Comparison of ENCODE assay signal across 7 mouse cellular contexts in genomic region chr4:131836891-131837491, GRCm38 (mm10). TPM values are rescaled to one million over a fixed set of nuclear protein-coding genes. Genes with fewer than 3 reads are reported as not detected.
DNase-seq lines count a peak whose midpoint lies in the region; ATAC-seq and TF ChIP-seq lines count a peak whose summit lies in the region.

No protein-coding gene starts in this region.

- H3K4me3 ChIP-seq in CH12.LX (replicated peaks in 1 of 3; ENCODE audit: low read depth in 2 of 3, low read length in 2 of 3, poor library complexity in 1 of 3) (peak overlapping the region in 1 of 3 experiments; percentile 44), MEL (ENCODE audit: control insufficient read depth in 1 of 2, insufficient read depth in 1 of 2, low read depth in 2 of 2, low read length in 2 of 2) (peak overlapping the region; percentile 55 to 83)
- H3K4me3 ChIP-seq in cortical plate, adult 2 months (ENCODE audit: insufficient read depth, low read length), result peak overlapping the region; percentile 50
- peak overlapping the region; percentile 65 for H3K4me3 ChIP-seq in heart, adult 2 months
- H3K4me3 ChIP-seq in lung, postnatal 0 days (ENCODE audit: low read depth, low read length), result peak overlapping the region; percentile 70

- DNase-seq in CH12.LX (ENCODE audit: extremely low read depth), result no peak
- DNase-seq in MEL (ENCODE audit: low read depth, low spot score), result peak; percentile 35
- DNase-seq in heart, adult 2 months, result peak; percentile 64 to 75
- DNase-seq in kidney, adult 9 months, result peak; percentile 17
- DNase-seq in lung, postnatal 0 days (ENCODE audit: low spot score), result peak; percentile 54
- DNase-seq in right cerebral cortex, postnatal 4 days, result peak; percentile 48

- in situ Hi-C loops in CH12.LX (cut with MboI; ENCODE audit: low pct_ligation_motif_present, low pct_unique_long_range_greater_than_20kb, low sequenced_read_pairs), result loop anchor here (5.0 to 10.0 kb wide), 2 partner anchors 110 to 582 kb away; no protein-coding TSS in a partner anchor

- TF ChIP-seq POLR2A in CH12.LX (IDR thresholded peaks at IDR 0.05; ENCODE audit: low read depth, low read length) (no peak), MEL (IDR thresholded peaks at IDR 0.05; ENCODE audit: control insufficient read depth in 1 of 2, insufficient read depth in 1 of 2, low read depth in 1 of 2, low read length in 2 of 2, poor library complexity in 1 of 2) (no peak)
- TF ChIP-seq POLR2A in cortical plate, adult 2 months (IDR thresholded peaks at IDR 0.05; ENCODE audit: extremely low read depth, insufficient read depth, low read length), result no peak
- TF ChIP-seq POLR2A in heart, adult 2 months (IDR thresholded peaks at IDR 0.05; ENCODE audit: insufficient read depth, low read depth, low read length), result no peak

- peak; percentile 20 for ATAC-seq in lung, postnatal 0 days

- peaks cover 3% of the 10 kb centered on the region for H3K9me3 ChIP-seq in CH12.LX (replicated peaks; ENCODE audit: low read length)
- no peaks in the 10 kb centered on the region for H3K9me3 ChIP-seq in MEL (replicated peaks; ENCODE audit: insufficient read depth, low read length)
- H3K9me3 ChIP-seq in lung, postnatal 0 days (ENCODE audit: low read length), result no peaks in the 10 kb centered on the region

- H3K27ac ChIP-seq in CH12.LX (ENCODE audit: insufficient read depth, low read depth) (no peak overlapping the region), MEL (ENCODE audit: control insufficient read depth, low read depth, low read length) (no peak overlapping the region)
- H3K27ac ChIP-seq in cortical plate, adult 2 months (ENCODE audit: insufficient read depth, low read length), result no peak overlapping the region
- H3K27ac ChIP-seq in heart, adult 2 months, result peak overlapping the region; percentile 3; the same call in 1 of the 2 replicates
- no peak overlapping the region for H3K27ac ChIP-seq in lung, postnatal 0 days (ENCODE audit: low read length)

- H3K79me2 ChIP-seq in CH12.LX (replicated peaks; ENCODE audit: control insufficient read depth, extremely low read depth, insufficient read depth, poor library complexity, severe bottlenecking), result no peaks in the 10 kb centered on the region
- H3K79me2 ChIP-seq in MEL (ENCODE audit: control insufficient read depth, insufficient read depth, low read length, poor library complexity), result no peaks in the 10 kb centered on the region; the same call in 1 of the 2 replicates
- no peaks in the 10 kb centered on the region for H3K79me2 ChIP-seq in heart, adult 2 months (replicated peaks; ENCODE audit: control insufficient read depth, insufficient read depth, low read length)

- intact Hi-C loops in heart, adult 2 months (cut with DNase I), result no loop called here

- TF ChIP-seq CTCF in CH12.LX (conservative IDR thresholded peaks at IDR 0.05 in 1 of 2, IDR thresholded peaks at IDR 0.05 in 1 of 2; ENCODE audit: low read depth in 2 of 2, low read length in 2 of 2), result no peak
- TF ChIP-seq CTCF in MEL (IDR thresholded peaks at IDR 0.05 in 2 of 3, conservative IDR thresholded peaks at IDR 0.05 in 1 of 3; ENCODE audit: control insufficient read depth in 1 of 3, insufficient read depth in 1 of 3, low read depth in 2 of 3, low read length in 3 of 3, poor library complexity in 1 of 3, severe bottlenecking in 1 of 3), result no peak
- no peak for TF ChIP-seq CTCF in cortical plate, adult 2 months (IDR thresholded peaks at IDR 0.05; ENCODE audit: extremely low read depth, insufficient read depth, low read length)
- TF ChIP-seq CTCF in heart, adult 2 months (IDR thresholded peaks at IDR 0.05), result no peak
- TF ChIP-seq CTCF in lung, postnatal 0 days (IDR thresholded peaks at IDR 0.05), result no peak

- dilution Hi-C loops in CH12.LX (cut with MboI; ENCODE audit: extremely low pct_ligation_motif_present, extremely low pct_unique_long_range_greater_than_20kb, low sequenced_read_pairs), result no loop called here

- H3K36me3 ChIP-seq in CH12.LX (replicated peaks in 1 of 2; ENCODE audit: control insufficient read depth in 1 of 2, insufficient read depth in 1 of 2, low read length in 1 of 2), result no peaks in the 10 kb centered on the region
- H3K36me3 ChIP-seq in MEL (ENCODE audit: control insufficient read depth in 1 of 2, insufficient read depth in 2 of 2, low read length in 2 of 2), result no peaks in the 10 kb centered on the region
- H3K36me3 ChIP-seq in heart, adult 2 months (ENCODE audit: control insufficient read depth, insufficient read depth, low read length), result no peaks in the 10 kb centered on the region
- no peaks in the 10 kb centered on the region for H3K36me3 ChIP-seq in lung, postnatal 0 days (ENCODE audit: insufficient read depth, low read length)

- H3K9ac ChIP-seq in CH12.LX (ENCODE audit: insufficient read depth, low read depth), result no peak overlapping the region
- H3K9ac ChIP-seq in MEL (ENCODE audit: control insufficient read depth, low read depth, low read length, poor library complexity, severe bottlenecking), result peak overlapping the region; percentile 76
- peak overlapping the region; percentile 66 for H3K9ac ChIP-seq in heart, adult 2 months (ENCODE audit: low read depth, low read length)
- H3K9ac ChIP-seq in lung, postnatal 0 days (replicated peaks; ENCODE audit: low read depth), result peak overlapping the region; percentile 63

- no peak for TF ChIP-seq RAD21 in CH12.LX (IDR thresholded peaks at IDR 0.05; ENCODE audit: low read depth, low read length)
- no peak for TF ChIP-seq RAD21 in MEL (IDR thresholded peaks at IDR 0.05; ENCODE audit: low read depth, low read length)

- H3K4me1 ChIP-seq in CH12.LX (ENCODE audit: control insufficient read depth in 1 of 2, insufficient read depth in 2 of 2) (peaks cover 10 to 11% of the 10 kb centered on the region in 2 experiments), MEL (ENCODE audit: control insufficient read depth in 1 of 2, insufficient read depth in 2 of 2, low read length in 2 of 2) (no peaks in the 10 kb centered on the region; a peak in 1 of 4 replicates)
- H3K4me1 ChIP-seq in cortical plate, adult 2 months (ENCODE audit: control insufficient read depth, insufficient read depth, low read length), result no peaks in the 10 kb centered on the region
- peaks cover 1% of the 10 kb centered on the region; the same call in 1 of the 2 replicates for H3K4me1 ChIP-seq in heart, adult 2 months (ENCODE audit: control insufficient read depth, insufficient read depth, low read length)
- H3K4me1 ChIP-seq in lung, postnatal 0 days (ENCODE audit: insufficient read depth, low read depth, low read length), result no peaks in the 10 kb centered on the region

- under 1% methylated on average over 72 of the region's 76 CpGs for WGBS in heart, adult 2 months
- 2% methylated on average over 42 of the region's 76 CpGs for WGBS in lung, postnatal 0 days

- peak overlapping the region; percentile 75 for H3K4me2 ChIP-seq in CH12.LX (ENCODE audit: insufficient read depth, low read depth, poor library complexity, severe bottlenecking)
- H3K4me2 ChIP-seq in lung, postnatal 0 days (replicated peaks; ENCODE audit: low read depth, low read length), result peak overlapping the region; percentile 98

- TF ChIP-seq EP300 in CH12.LX (IDR thresholded peaks at IDR 0.05; ENCODE audit: low read length), result no peak
- no peak for TF ChIP-seq EP300 in MEL (IDR thresholded peaks at IDR 0.05; ENCODE audit: low read depth in 1 of 2, low read length in 2 of 2)
- no peak for TF ChIP-seq EP300 in heart, adult 2 months (IDR thresholded peaks at IDR 0.05; ENCODE audit: insufficient read depth, low read depth, low read length)
- TF ChIP-seq EP300 in lung, postnatal 0 days (IDR thresholded peaks at IDR 0.05), result no peak

- H3K27me3 ChIP-seq in CH12.LX (replicated peaks) (peaks cover 98% of the 10 kb centered on the region), MEL (ENCODE audit: control insufficient read depth in 1 of 2, insufficient read depth in 2 of 2, low read length in 2 of 2) (0 out of 4 replicates have a peak, but pooled peaks cover 0 to 1% of the 10 kb centered on the region in 2 experiments)
- H3K27me3 ChIP-seq in heart, adult 2 months (ENCODE audit: control insufficient read depth, insufficient read depth, low read length), result peaks cover 2% of the 10 kb centered on the region; the same call in 1 of the 2 replicates
- no peaks in the 10 kb centered on the region for H3K27me3 ChIP-seq in lung, postnatal 0 days (replicated peaks; ENCODE audit: insufficient read depth, low read length)

TF ChIP-seq in MEL, 35 proteins besides CTCF, POLR2A, EP300 and RAD21 (continues in another document):
- no peak for TF ChIP-seq TBP (IDR thresholded peaks at IDR 0.05; ENCODE audit: low read depth, low read length)

RNA-seq across cellular contexts. Expression of gene Ptpru, which starts 1.1 kb away (rescaled TPM):
- total RNA-seq in CH12.LX (2012; rRNA removed) (0.08 and 0.38 TPM in 2 replicates), CH12.LX (2014; rRNA removed) (not detected in 2 replicates), MEL (2012; rRNA removed) (3.1 and 3.4 TPM in 2 replicates)
- polyA plus RNA-seq in CH12.LX (2012; ENCODE audit: insufficient read length, low read depth) (not detected in 2 replicates), MEL (2012; ENCODE audit: insufficient read depth in 1 of 2, insufficient read length in 2 of 2, low read depth in 1 of 2, low replicate concordance in 2 of 2, missing spikeins in 1 of 2) (1 to 10 TPM in 1 of 2 experiments, not detected in 1; 6.8 TPM)
- 46.0 and 46.1 TPM in 2 replicates for polyA plus RNA-seq in cortical plate, adult 2 months (2012; rRNA removed)
- 1 to 10 TPM; 4.3 to 5.7 TPM for total RNA-seq in heart, adult 2 months (2021)
- 4.2 and 5.5 TPM in 2 replicates for polyA plus RNA-seq in heart, adult 2 months (2012; rRNA removed)
- polyA plus RNA-seq in lung, postnatal 0 days (2015; fragmentation: Nextera tagmentation; extraction: Ambion mirVana), result 8.5 and 9.3 TPM in 2 replicates

RNA-seq across cellular contexts. Expression of gene Mecr, which starts 6.3 kb away (rescaled TPM):
- total RNA-seq in CH12.LX (2012; rRNA removed) (42.8 and 43.0 TPM in 2 replicates), CH12.LX (2014; rRNA removed) (54.6 and 56.4 TPM in 2 replicates), MEL (2012; rRNA removed) (71.5 and 92.1 TPM in 2 replicates)
- polyA plus RNA-seq in CH12.LX (2012; ENCODE audit: insufficient read length, low read depth) (77.1 and 77.3 TPM in 2 replicates), MEL (2012; ENCODE audit: insufficient read depth in 1 of 2, insufficient read length in 2 of 2, low read depth in 1 of 2, low replicate concordance in 2 of 2, missing spikeins in 1 of 2) (100 to 1,000 TPM in 1 of 2 experiments, not detected in 1; 137 TPM)
- polyA plus RNA-seq in cortical plate, adult 2 months (2012; rRNA removed), result 45.2 and 51.4 TPM in 2 replicates
- total RNA-seq in heart, adult 2 months (2021), result 10 to 100 TPM; 27.7 to 28.3 TPM
- 28.1 and 32.9 TPM in 2 replicates for polyA plus RNA-seq in heart, adult 2 months (2012; rRNA removed)
- polyA plus RNA-seq in lung, postnatal 0 days (2015; fragmentation: Nextera tagmentation; extraction: Ambion mirVana), result 20.6 and 21.2 TPM in 2 replicates

RNA-seq across cellular contexts. Expression of gene Srsf4, which starts 36.4 kb away (rescaled TPM):
- total RNA-seq in CH12.LX (2012; rRNA removed) (47.2 and 54.4 TPM in 2 replicates), CH12.LX (2014; rRNA removed) (13.7 and 14.5 TPM in 2 replicates), MEL (2012; rRNA removed) (53.7 and 60.2 TPM in 2 replicates)
- polyA plus RNA-seq in CH12.LX (2012; ENCODE audit: insufficient read length, low read depth) (101 and 105 TPM in 2 replicates), MEL (2012; ENCODE audit: insufficient read depth in 1 of 2, insufficient read length in 2 of 2, low read depth in 1 of 2, low replicate concordance in 2 of 2, missing spikeins in 1 of 2) (100 to 1,000 TPM in 1 of 2 experiments, not detected in 1; 163 TPM)
- 67.9 and 71.5 TPM in 2 replicates for polyA plus RNA-seq in cortical plate, adult 2 months (2012; rRNA removed)
- total RNA-seq in heart, adult 2 months (2021), result 10 to 100 TPM; 31.9 to 34.9 TPM
- polyA plus RNA-seq in heart, adult 2 months (2012; rRNA removed), result 20.4 and 22.4 TPM in 2 replicates
- polyA plus RNA-seq in lung, postnatal 0 days (2015; fragmentation: Nextera tagmentation; extraction: Ambion mirVana), result 62.6 TPM in 2 replicates
